Mouse (Mus musculus): ENCODE data around the gene Arhgap4. TPM values are rescaled to one million over a fixed set of nuclear protein-coding genes. Genes with fewer than 3 reads are reported as not detected.

The Arhgap4 gene
- polyA plus RNA-seq, 1 experiment = 583 TPM

DNA sequence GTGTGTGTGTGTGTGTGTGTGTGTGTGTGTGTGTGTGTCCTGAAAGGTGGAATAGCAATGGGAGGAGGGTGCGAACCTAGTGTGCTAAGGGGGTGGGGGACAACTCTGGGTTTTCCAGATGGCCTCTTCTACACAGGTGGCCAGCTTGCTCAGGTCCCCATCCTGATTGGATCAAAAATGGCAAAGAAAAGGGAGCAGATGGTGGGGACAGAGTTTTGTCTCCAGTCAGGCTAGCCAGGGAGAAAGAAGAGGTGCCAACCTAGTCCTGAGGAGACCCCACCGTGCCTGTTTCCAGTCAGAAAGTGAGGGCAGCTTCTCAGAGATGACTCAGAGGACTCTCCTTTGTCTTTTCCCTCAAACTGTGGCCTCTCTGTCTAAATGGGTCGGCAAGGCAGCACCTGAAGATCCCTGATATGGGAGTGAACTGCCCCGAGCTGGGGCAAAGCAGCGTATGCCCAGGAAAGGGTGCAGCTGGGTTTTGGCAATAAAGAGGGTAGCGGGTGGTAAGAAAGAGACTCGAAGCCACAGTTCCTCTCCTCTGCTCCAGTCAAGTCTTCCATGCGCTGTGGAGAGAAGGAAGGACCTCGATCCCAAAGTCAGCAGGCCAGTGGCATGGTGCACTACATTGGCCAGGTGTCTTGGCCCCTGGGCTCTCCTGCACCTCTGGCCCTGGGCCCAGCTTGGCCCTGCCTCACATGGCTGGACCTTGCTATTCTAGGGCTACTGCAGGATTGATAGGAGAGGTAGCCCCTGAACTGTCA, 67.2 kb downstream of the Arhgap4 start:
- no peak overlapping the region for H3K4me3 ChIP-seq (ENCODE audit: control insufficient read depth, insufficient read depth, low read length)
- no peaks in the 10 kb centered on the region for H3K36me3 ChIP-seq (ENCODE audit: control insufficient read depth, insufficient read depth, low read length)
- TF ChIP-seq CTCF (IDR thresholded peaks at IDR 0.05; ENCODE audit: borderline replicate concordance, control insufficient read depth, extremely low read depth, insufficient read depth, low read length, poor library complexity) (no peak), POLR2A (IDR thresholded peaks at IDR 0.05; ENCODE audit: control insufficient read depth, extremely low read depth, insufficient read depth, low read length, poor library complexity) (no peak)
- WGBS = 85% methylated on average over 9 of the region's 9 CpGs
- H3K27ac ChIP-seq (ENCODE audit: control insufficient read depth, insufficient read depth, low read length) = no peak overlapping the region
- H3K27me3 ChIP-seq (ENCODE audit: control insufficient read depth, insufficient read depth, low read length) = no peaks in the 10 kb centered on the region
- no peak for DNase-seq
- no peaks in the 10 kb centered on the region for H3K4me1 ChIP-seq (replicated peaks; ENCODE audit: control insufficient read depth, insufficient read depth, low read length)

Other genes starting within 250 kb of the Arhgap4 start
- gene Slc6a8, start 248.7 kb downstream of the Arhgap4 start, polyA plus RNA-seq (2012; rRNA removed) = 38.1 and 44.5 TPM in 2 replicates
- 45.8 and 54.4 TPM in 2 replicates for gene Bcap31, start 205.7 kb downstream of the Arhgap4 start, polyA plus RNA-seq (2012; rRNA removed)
- 73.8 and 76.3 TPM in 2 replicates for gene Abcd1, start 205.3 kb downstream of the Arhgap4 start, polyA plus RNA-seq (2012; rRNA removed)
- gene Plxnb3, start 164.8 kb downstream of the Arhgap4 start, polyA plus RNA-seq (2012; rRNA removed) = 0.46 and 0.86 TPM in 2 replicates
- 4.9 and 5.4 TPM in 2 replicates for gene Srpk3, start 147.5 kb downstream of the Arhgap4 start, polyA plus RNA-seq (2012; rRNA removed)
- 327 and 378 TPM in 2 replicates for gene Idh3g, start 135.0 kb downstream of the Arhgap4 start, polyA plus RNA-seq (2012; rRNA removed)
- gene Ssr4, start 134.8 kb downstream of the Arhgap4 start, polyA plus RNA-seq (2012; rRNA removed) = 189 and 216 TPM in 2 replicates
- gene Pdzd4, start 96.9 kb downstream of the Arhgap4 start, polyA plus RNA-seq (2012; rRNA removed) = 6.2 and 7.3 TPM in 2 replicates
- 0.06 and 0.26 TPM in 2 replicates for gene Avpr2, start 29.8 kb downstream of the Arhgap4 start, polyA plus RNA-seq (2012; rRNA removed)
- gene L1cam, start 25.8 kb downstream of the Arhgap4 start, polyA plus RNA-seq (2012; rRNA removed) = 7.1 and 7.5 TPM in 2 replicates
- gene Naa10, start 74 bp upstream of the Arhgap4 start, polyA plus RNA-seq (2012; rRNA removed) = 82.0 and 102 TPM in 2 replicates
- gene Renbp, start 9.0 kb upstream of the Arhgap4 start, polyA plus RNA-seq (2012; rRNA removed) = 13.7 and 16.1 TPM in 2 replicates
- gene Hcfc1, start 44.5 kb upstream of the Arhgap4 start, polyA plus RNA-seq (2012; rRNA removed) = 193 and 271 TPM in 2 replicates
- 166 and 182 TPM in 2 replicates for gene Irak1, start 102.0 kb upstream of the Arhgap4 start, polyA plus RNA-seq (2012; rRNA removed)
- gene Opn1mw, start 205.6 kb upstream of the Arhgap4 start, polyA plus RNA-seq (2012; rRNA removed) = not detected in 2 replicates
- gene Mecp2, start 213.5 kb upstream of the Arhgap4 start, polyA plus RNA-seq (2012; rRNA removed) = 13.7 and 14.1 TPM in 2 replicates
- gene Tex28, start 246.0 kb upstream of the Arhgap4 start, polyA plus RNA-seq (2012; rRNA removed) = 0.07 TPM in 1 of 2 replicates, not detected in the other

Measured in thymus, adult 2 months (tissue).